Mouse (Mus musculus): ENCODE measurements around the gene Fam3a. TPM values are rescaled to one million over a fixed set of nuclear protein-coding genes. Genes with fewer than 3 reads are reported as not detected.

Fam3a gene
- total RNA-seq, 2 experiments from 2014 or later = 20.7 to 22.7 TPM

DNA sequence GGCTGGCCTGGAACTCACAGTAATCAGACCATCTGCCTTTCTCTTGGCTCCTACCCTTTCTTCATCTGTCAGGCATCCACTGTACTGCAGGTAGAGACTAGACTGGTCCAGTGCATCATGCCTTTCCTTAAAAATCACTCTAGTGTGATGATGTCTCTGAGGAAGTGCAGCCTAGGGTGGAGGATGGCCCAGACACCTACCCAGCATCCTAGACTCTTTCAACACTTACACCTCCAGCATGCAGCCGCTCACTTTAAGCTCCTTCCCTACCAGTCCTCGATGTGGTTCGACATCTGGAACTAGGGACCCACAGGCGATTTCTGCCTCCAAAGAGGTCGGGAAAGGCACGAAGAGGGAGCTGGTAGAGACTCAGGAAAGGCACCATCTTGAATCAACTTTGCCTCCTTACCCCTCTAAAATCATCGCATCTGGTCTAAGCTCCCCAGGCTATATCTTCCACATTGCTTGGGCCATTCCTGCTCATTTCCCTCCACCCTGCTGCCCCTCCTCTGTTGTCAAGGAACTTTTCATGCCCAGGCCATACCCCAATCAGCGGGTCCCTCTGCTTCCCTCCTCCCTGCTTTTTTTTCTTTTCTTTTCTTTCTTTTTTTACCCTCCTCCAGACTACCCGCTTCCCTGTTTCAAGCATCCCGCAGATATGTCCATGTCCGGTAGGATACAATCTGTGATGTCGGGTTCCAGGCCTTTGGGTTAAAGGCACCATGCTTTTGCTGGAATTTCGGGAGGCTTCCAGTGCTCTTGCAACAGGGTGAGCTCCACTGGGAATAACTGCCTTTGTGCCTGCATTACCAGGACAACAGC lies 40.2 kb downstream of the Fam3a start:
- intact Hi-C loops (cut with DNase I) = loop anchor here (5.0 kb wide), 1 partner anchor 41 kb away; the partner anchor contains the start of gene Fam50a
- no peak for DNase-seq

Other genes starting within 250 kb of the Fam3a start
- not detected for gene Tex28, start 225.4 kb downstream of the Fam3a start, total RNA-seq (2021)
- not detected for gene Tktl1, start 216.0 kb downstream of the Fam3a start, total RNA-seq (2021)
- gene Flna, start 143.5 kb downstream of the Fam3a start, total RNA-seq (2021) = 100 to 1,000 TPM; 245 TPM
- 10 to 100 TPM; 39.7 to 47.5 TPM for gene Emd, start 138.6 kb downstream of the Fam3a start, total RNA-seq (2021)
- gene Rpl10, start 122.5 kb downstream of the Fam3a start, total RNA-seq (2021) = 100 to 1,000 TPM; 247 to 291 TPM
- gene Taz, start 111.4 kb downstream of the Fam3a start, total RNA-seq (2021) = 10 to 100 TPM; 40.4 to 44.1 TPM
- gene Dnase1l1, start 110.9 kb downstream of the Fam3a start, total RNA-seq (2021) = 10 to 100 TPM; 14.7 to 17.7 TPM
- gene Atp6ap1, start 96.2 kb downstream of the Fam3a start, total RNA-seq (2021) = 100 to 1,000 TPM; 119 to 123 TPM
- gene Gdi1, start 88.3 kb downstream of the Fam3a start, total RNA-seq (2021) = 10 to 100 TPM; 88.1 to 93.0 TPM
- 10 to 100 TPM; 29.9 to 33.9 TPM for gene Fam50a, start 80.2 kb downstream of the Fam3a start, total RNA-seq (2021)
- 1 to 10 TPM; 1.8 to 2.3 TPM for gene Plxna3, start 64.2 kb downstream of the Fam3a start, total RNA-seq (2021)
- 10 to 100 TPM; 44.3 to 45.0 TPM for gene Lage3, start 39.7 kb downstream of the Fam3a start, total RNA-seq (2021)
- gene Ubl4a, start 20.1 kb downstream of the Fam3a start, total RNA-seq (2021) = 10 to 100 TPM; 47.1 to 53.3 TPM
- 1 to 10 TPM; 7.6 to 7.8 TPM for gene Slc10a3, start 19.9 kb downstream of the Fam3a start, total RNA-seq (2021)
- 10 to 100 TPM; 45.7 to 48.4 TPM for gene Ikbkg, start within 50 bp of the Fam3a start, total RNA-seq (2021)
- gene G6pdx, start 35.9 kb upstream of the Fam3a start, total RNA-seq (2021) = 10 to 100 TPM in 1 of 2 experiments, 1 to 10 TPM in 1; 9.3 to 10.4 TPM
- gene Gm6880, start 88.1 kb upstream of the Fam3a start, total RNA-seq (2021) = not detected
- gene Olfr1326-ps1, start 181.6 kb upstream of the Fam3a start, total RNA-seq (2021) = not detected
- not detected for gene Olfr1325, start 199.4 kb upstream of the Fam3a start, total RNA-seq (2021)